Mouse (Mus musculus) embryonic facial prominence, embryonic 10.5 days (tissue): ENCODE measurements around the gene Dync1li2. TPM values are rescaled to one million over a fixed set of nuclear protein-coding genes. Genes with fewer than 3 reads are reported as not detected.

Experiments
- DNase-seq: peaks from one replicate; pipeline ENCODE4 v3.0.0-alpha.2; 2017; ENCODE audit warnings: low spot score
- H3K27ac ChIP-seq: fragments of 300-500 bp; sonication (generic); replicated peaks from 2 replicates; pipeline ENCODE4 v1.5.1; 2016; ENCODE audit warnings: mild to moderate bottlenecking
- H3K27me3 ChIP-seq: fragments of 300-500 bp; sonication (generic); replicated peaks from 2 replicates; pipeline ENCODE4 v1.6.1; 2016; ENCODE audit warnings: low read depth, mild to moderate bottlenecking; ENCODE audit not compliant: poor library complexity, severe bottlenecking
- H3K36me3 ChIP-seq: fragments of 300-500 bp; sonication (generic); replicated peaks from 2 replicates; pipeline ENCODE4 v1.6.1; 2016; ENCODE audit warnings: mild to moderate bottlenecking, moderate library complexity
- H3K4me1 ChIP-seq: fragments of 300-500 bp; sonication (generic); 2 replicates; pipeline ENCODE4 v1.6.1; 2016
- H3K4me3 ChIP-seq: fragments of 300-500 bp; sonication (generic); 2 replicates; pipeline ENCODE4 v1.5.1; 2016; ENCODE audit warnings: mild to moderate bottlenecking, moderate library complexity
- H3K9me3 ChIP-seq: fragments of 300-500 bp; sonication (generic); 2 replicates; pipeline ENCODE4 v1.6.1; 2016; ENCODE audit warnings: mild to moderate bottlenecking
- WGBS: fragments of 180-500 bp; shearing (Covaris S2); methylation state at CpG from one replicate; pipeline ENCODE4 v1.1.7; 2016; 5-methylcytosine and 5-hydroxymethylcytosine counted together
- polyA plus RNA-seq: library from polyadenylated mRNA; unstranded; fragments of >200 nt; fragmentation: Nextera tagmentation; extraction: Ambion mirVana; gene quantifications from 2 replicates; pipeline ENCODE4 v1.2.1, GENCODE M21; 2016

Gene Dync1li2
- polyA plus RNA-seq, 1 experiment from 2014 or later = 69.3 TPM

DNA sequence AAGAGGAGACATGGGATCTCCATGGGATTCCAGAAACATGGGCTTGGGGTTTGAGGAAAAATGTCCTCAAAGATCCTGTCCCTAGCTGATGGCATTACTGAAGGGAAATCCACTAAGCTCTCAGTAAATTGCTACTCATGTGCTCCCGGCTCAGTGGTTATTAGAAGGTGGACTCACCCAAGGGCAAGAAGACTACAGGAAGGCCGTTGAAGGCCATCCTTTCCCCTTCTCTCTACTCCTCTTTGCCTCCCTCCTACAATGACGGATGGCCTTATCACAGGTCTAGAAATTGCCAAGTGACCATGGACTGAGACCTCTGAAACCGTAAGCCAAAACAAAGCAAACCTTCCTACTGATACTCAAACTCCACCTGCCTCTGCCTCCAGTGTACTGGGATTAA lies 6.3 kb downstream of the Dync1li2 start:
- no peak for DNase-seq
- 92% methylated on average over 4 of the region's 4 CpGs for WGBS
- Histone ChIP-seq H3K27ac (no peak overlapping the region), H3K27me3 (no peaks in the 10 kb centered on the region), H3K4me1 (peaks cover 9% of the 10 kb centered on the region), H3K36me3 (peaks cover 96% of the 10 kb centered on the region), H3K4me3 (no peak overlapping the region), H3K9me3 (no peaks in the 10 kb centered on the region)

DNA sequence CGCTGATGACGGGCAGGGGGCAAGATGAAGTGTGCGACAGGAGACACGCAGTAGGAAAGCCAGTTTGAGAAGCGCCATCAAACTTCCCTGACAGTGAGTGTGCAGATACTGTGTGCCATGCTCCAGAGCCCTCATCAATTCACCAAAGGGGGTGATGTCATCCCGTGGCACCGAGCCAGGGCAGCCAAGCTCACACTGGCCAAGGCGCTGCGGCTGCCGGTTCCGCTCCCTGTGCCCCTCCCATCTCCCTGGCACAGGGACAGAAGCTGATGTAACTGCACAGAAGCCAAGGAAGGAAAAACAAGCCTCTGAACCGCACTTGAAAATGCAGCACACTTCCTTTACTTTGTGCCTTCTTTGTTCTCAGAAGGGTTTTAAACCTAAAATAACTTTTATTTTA lies 6.8 kb downstream of the Dync1li2 start:
- H3K36me3 ChIP-seq = peaks cover 100% of the 10 kb centered on the region
- no peak for DNase-seq
- H3K27me3 ChIP-seq = no peaks in the 10 kb centered on the region
- no peak overlapping the region for H3K4me3 ChIP-seq
- no peak overlapping the region for H3K27ac ChIP-seq
- H3K9me3 ChIP-seq = no peaks in the 10 kb centered on the region
- WGBS = 95% methylated on average over 12 of the region's 12 CpGs
- peaks cover 3% of the 10 kb centered on the region for H3K4me1 ChIP-seq

DNA sequence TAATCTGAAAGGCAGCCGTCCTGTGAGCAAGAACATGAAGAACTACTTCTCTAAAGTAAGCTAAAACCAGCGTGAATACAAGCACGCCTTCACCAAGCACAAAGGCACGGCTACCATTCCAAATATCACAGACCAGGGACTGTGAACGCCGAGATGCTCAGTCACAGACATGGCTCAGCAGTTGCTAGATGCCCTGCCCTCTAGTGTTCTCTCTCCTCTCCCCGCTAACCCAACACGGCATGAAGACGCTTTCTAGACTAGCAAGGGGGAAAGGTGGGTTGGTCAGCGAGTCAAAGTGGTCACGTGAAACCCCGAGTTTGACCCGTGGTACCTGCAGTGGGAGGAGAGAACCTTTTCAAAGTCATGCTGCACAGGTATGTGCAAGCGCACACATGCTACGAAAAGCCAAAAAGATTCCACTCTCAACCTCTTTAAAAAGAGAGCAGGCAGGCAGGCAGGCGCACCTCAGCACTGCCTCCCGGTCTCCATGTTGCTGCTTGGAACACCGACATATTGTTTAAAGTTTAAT lies 8.0 kb downstream of the Dync1li2 start:
- peaks cover 100% of the 10 kb centered on the region for H3K36me3 ChIP-seq
- no peak overlapping the region for H3K4me3 ChIP-seq
- no peaks in the 10 kb centered on the region for H3K9me3 ChIP-seq
- DNase-seq = no peak
- WGBS = 93% methylated on average over 18 of the region's 18 CpGs
- H3K27ac ChIP-seq = no peak overlapping the region
- H3K4me1 ChIP-seq = no peaks in the 10 kb centered on the region
- H3K27me3 ChIP-seq = no peaks in the 10 kb centered on the region

DNA sequence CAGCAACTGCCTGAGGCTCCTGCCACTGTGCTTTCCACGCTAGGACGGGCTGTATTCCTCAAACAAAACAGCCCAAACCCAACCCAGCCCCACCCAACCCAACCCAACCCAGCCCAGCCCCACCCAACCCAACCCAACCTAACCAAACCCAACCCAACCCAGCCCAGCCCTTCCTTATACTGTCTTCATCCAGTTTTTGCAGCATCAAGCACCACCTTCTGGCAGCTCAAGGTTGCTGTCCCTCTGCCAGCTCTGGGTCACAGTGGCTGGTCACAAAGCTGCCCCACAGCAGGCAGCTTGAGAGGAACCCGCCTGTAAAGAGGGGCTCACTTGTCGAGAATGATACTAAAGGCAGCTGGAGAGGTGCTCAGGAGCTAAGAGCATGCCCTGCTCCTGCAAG lies 8.6 kb downstream of the Dync1li2 start:
- no peak overlapping the region for H3K27ac ChIP-seq
- no peaks in the 10 kb centered on the region for H3K4me1 ChIP-seq
- H3K9me3 ChIP-seq = no peaks in the 10 kb centered on the region
- peaks cover 100% of the 10 kb centered on the region for H3K36me3 ChIP-seq
- no peak for DNase-seq
- H3K4me3 ChIP-seq = no peak overlapping the region
- H3K27me3 ChIP-seq = no peaks in the 10 kb centered on the region
- 85% methylated on average over 4 of the region's 4 CpGs for WGBS

DNA sequence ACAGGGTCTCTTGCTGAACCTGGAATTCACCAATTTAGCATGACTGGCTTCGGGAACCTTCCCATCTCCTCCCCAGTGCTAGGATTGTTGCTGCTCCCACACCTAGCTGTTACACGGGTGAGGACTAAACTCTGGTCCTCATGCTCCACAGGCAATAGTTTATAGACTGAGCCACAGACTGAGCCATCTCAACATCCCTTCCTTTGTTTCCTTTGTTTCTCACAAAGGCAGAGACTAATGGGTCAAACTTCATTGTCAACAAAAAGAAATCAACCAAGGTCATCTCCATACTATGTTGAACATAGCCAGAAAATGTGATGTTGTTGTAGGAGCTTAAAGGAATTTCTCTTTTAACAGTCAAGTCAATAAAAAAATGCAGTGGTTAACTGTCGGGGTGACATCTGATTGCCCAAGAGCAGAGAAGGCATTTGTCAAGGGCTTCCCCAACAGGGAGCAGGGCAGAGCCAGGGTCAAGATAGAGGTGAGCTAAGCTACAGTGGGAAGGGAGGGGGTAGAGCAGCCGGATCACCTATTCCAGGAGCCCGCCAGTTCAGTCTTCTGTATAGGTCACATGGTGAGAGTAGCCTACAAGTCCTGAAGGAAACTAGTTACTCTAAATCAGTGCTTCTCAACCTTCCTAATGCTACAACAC lies 9.5 kb downstream of the Dync1li2 start:
- H3K27ac ChIP-seq = no peak overlapping the region
- H3K4me1 ChIP-seq = no peaks in the 10 kb centered on the region
- H3K4me3 ChIP-seq = no peak overlapping the region
- 95% methylated on average over 5 of the region's 5 CpGs for WGBS
- no peaks in the 10 kb centered on the region for H3K27me3 ChIP-seq
- DNase-seq = no peak
- H3K9me3 ChIP-seq = no peaks in the 10 kb centered on the region
- peaks cover 100% of the 10 kb centered on the region for H3K36me3 ChIP-seq

DNA sequence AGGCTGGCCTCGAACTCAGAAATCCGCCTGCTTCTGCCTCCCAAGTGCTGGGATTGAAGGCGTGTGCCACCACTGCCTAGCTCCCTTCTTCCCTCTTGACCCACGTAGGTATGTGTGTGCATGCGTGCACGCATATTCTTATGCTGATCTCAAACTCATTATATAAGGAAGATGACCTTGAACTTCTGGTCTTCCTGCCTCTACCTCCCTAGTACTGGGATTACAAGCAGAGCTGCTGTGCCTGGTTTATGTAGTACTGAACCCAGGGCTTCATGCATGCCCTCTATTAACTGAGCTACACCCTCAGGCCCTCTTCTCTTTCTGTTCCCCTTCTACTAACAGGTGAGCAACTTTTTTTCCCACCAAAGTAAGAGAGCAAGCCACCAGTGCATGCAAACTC lies 10.2 kb downstream of the Dync1li2 start:
- 97% methylated on average over 6 of the region's 6 CpGs for WGBS
- Histone ChIP-seq H3K9me3 (no peaks in the 10 kb centered on the region), H3K27me3 (no peaks in the 10 kb centered on the region), H3K36me3 (peaks cover 100% of the 10 kb centered on the region), H3K27ac (no peak overlapping the region), H3K4me1 (no peaks in the 10 kb centered on the region), H3K4me3 (no peak overlapping the region)
- no peak for DNase-seq

DNA sequence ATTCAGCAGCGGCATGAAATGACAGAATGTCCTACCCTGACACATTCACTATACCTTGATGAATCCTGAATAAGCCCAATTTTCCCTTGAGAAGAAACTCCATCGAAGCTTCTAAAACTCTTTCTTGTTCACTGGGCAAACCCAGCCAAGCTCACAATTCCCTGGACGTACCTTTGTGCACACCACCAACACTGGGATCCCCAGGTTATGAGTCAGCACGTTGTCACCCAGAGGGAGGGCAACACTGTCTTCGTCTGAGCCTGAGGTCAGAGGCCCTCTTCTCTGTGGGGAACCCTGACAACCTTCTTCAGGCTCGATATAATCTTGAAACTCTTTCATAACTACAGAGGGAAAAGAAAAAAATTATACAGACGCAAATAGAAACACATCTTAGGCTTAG lies 12.6 kb downstream of the Dync1li2 start:
- no peak overlapping the region for H3K27ac ChIP-seq
- H3K4me3 ChIP-seq = no peak overlapping the region
- no peaks in the 10 kb centered on the region for H3K27me3 ChIP-seq
- H3K9me3 ChIP-seq = no peaks in the 10 kb centered on the region
- 88% methylated on average over 7 of the region's 7 CpGs for WGBS
- peaks cover 100% of the 10 kb centered on the region for H3K36me3 ChIP-seq
- no peak for DNase-seq
- H3K4me1 ChIP-seq = no peaks in the 10 kb centered on the region

DNA sequence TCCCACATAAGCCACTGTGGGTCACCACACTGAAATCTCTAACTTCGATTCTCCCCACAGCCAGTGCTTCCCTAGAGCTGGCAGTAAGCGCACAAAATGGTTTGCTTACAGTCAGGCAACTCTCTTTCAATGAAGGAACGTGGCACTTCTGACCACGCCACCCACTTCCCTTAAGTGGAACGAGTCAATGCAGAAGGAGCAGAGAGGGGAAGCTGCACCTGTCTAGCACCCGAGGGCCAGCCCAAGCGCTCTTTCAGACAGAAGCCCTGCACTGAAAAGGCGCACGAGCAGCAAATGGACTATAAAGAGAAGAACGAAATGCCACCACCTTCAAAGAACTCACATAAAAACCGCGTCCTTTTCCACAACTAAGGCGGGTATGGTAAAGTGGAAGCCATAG lies 15.1 kb downstream of the Dync1li2 start:
- no peak overlapping the region for H3K27ac ChIP-seq
- H3K4me1 ChIP-seq = no peaks in the 10 kb centered on the region
- peaks cover 100% of the 10 kb centered on the region for H3K36me3 ChIP-seq
- no peak for DNase-seq
- H3K27me3 ChIP-seq = no peaks in the 10 kb centered on the region
- no peaks in the 10 kb centered on the region for H3K9me3 ChIP-seq
- H3K4me3 ChIP-seq = no peak overlapping the region
- 95% methylated on average over 13 of the region's 13 CpGs for WGBS

DNA sequence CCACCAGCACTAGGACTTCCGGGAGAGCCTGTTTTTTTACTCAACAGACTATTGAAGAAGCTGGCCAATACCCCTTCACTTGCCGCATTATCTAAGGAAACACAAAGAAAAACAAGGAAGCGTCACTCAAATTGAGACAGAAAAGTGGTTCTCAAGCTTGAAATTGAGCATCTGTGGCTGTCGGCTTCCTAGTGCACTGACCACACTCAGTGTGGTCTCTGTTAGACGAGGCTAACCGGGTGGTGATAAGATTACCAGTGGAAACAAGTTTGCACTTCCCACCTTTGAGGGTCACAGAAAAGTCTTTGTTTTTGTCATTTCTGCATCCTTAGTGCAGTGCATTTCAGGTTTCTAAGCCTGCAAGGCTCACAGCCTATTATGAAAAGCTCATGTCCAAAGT lies 20.5 kb downstream of the Dync1li2 start:
- H3K4me3 ChIP-seq = no peak overlapping the region
- H3K27me3 ChIP-seq = no peaks in the 10 kb centered on the region
- DNase-seq = no peak
- no peaks in the 10 kb centered on the region for H3K4me1 ChIP-seq
- no peak overlapping the region for H3K27ac ChIP-seq
- peaks cover 100% of the 10 kb centered on the region for H3K36me3 ChIP-seq
- 88% methylated on average over 6 of the region's 6 CpGs for whole genome bisulfite sequencing
- no peaks in the 10 kb centered on the region for H3K9me3 ChIP-seq

DNA sequence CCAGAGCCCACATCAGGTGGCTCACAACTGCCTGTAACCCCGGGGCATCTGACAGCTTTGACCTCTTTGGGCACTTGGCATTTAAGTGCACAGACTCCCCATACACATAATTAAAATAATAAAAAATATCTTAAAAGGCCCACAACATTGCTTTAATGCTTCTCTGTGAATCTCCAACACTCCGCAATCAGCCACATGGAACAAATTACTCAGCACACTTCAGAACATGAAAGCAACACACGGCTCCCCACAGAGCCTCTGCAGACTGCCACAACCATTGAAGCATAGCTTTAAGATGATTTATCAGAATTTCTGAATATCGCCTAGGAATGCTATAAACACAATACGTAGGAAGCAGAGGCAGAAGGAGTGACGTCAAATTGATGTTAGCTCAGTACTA lies 26.8 kb downstream of the Dync1li2 start:
- 87% methylated on average over 6 of the region's 6 CpGs for WGBS
- Histone ChIP-seq H3K4me3 (no peak overlapping the region), H3K4me1 (no peaks in the 10 kb centered on the region), H3K9me3 (no peaks in the 10 kb centered on the region), H3K27ac (no peak overlapping the region), H3K36me3 (peaks cover 49% of the 10 kb centered on the region), H3K27me3 (no peaks in the 10 kb centered on the region)
- no peak for DNase-seq

DNA sequence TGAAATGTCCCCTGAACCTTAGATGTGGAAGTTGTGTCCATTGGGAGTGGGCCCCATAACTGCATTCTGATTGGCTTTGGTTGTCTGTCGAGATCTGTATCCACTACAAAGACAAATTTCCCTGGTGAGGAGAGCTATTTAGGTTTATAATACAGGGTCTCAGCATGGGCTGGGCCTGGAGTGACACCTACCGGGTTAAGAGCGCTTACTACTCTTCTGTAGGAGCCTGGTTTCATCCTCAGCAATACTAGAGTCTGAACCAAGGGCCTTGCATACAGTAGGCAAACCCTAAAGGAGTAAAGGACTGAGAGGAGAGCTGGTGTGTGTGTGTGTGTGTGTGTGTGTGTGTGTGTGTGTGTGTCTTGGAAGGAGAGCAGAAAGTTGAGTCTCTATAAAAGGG lies 28.6 kb downstream of the Dync1li2 start:
- Histone ChIP-seq H3K36me3 (peaks cover 31% of the 10 kb centered on the region), H3K4me3 (no peak overlapping the region), H3K27ac (no peak overlapping the region), H3K27me3 (no peaks in the 10 kb centered on the region), H3K9me3 (no peaks in the 10 kb centered on the region), H3K4me1 (no peaks in the 10 kb centered on the region)
- DNase-seq = no peak
- WGBS = 63% methylated on average over 3 of the region's 3 CpGs

DNA sequence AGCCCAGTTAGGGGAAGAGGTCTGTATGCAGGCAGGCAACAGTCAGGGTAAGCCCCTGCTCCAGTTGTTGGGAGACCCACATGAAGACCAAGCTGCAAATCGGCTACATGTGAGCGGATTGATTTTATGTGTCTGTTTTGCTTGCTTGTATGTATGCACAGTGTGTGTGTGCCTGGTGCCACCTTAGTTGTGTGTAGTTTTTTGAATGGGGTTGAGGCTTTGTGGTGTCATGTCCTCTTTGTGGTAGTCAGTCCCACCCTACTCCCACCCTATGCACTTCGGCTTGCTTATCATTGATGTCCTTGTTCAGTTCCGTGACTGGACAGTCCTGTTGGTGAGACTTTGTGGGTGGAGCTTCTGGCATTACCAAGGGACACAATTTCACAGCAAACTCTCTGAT lies 29.1 kb downstream of the Dync1li2 start:
- 86% methylated on average over 4 of the region's 4 CpGs for WGBS
- Histone ChIP-seq H3K9me3 (no peaks in the 10 kb centered on the region), H3K4me3 (no peak overlapping the region), H3K36me3 (peaks cover 27% of the 10 kb centered on the region), H3K27ac (no peak overlapping the region), H3K27me3 (no peaks in the 10 kb centered on the region), H3K4me1 (no peaks in the 10 kb centered on the region)
- DNase-seq = no peak

DNA sequence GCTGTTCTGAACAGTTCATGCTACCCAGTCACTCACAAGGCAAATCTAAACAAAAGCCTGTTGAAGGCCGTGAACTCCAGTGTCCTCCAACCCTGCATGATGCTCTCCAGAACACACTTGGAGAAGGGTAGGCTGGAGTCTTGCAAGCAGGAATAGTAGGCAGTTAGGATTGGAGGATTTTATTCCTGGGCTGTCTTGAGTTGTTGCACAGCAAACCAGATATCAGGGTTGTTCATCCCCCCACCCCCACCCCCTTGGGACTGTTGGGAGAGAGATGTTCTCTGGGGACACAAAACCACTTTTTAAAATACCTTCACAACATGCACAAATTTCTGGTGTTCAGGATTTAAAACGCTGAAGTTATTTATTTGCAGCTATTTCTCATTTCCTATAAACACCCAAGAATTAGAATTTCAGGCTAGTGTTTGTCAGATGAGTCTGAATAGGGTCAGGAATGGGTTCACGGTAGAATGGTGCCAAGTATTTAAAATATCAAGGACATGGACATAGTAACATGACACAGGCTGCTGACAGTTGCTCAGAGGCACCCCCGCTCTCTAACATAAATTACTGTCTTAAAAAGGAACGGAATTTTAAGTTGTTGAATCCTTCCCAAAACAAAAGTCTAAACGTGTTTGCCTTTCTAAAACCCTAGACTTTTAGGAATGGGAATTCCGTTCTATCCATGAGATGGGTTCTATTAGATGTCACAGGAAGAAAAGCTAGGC lies 29.9 kb downstream of the Dync1li2 start:
- WGBS = 80% methylated on average over 7 of the region's 7 CpGs
- Histone ChIP-seq H3K36me3 (peaks cover 19% of the 10 kb centered on the region), H3K9me3 (no peaks in the 10 kb centered on the region), H3K4me1 (no peaks in the 10 kb centered on the region), H3K4me3 (no peak overlapping the region), H3K27ac (no peak overlapping the region), H3K27me3 (no peaks in the 10 kb centered on the region)
- no peak for DNase-seq
